Mouse (Mus musculus): ENCODE measurements around the gene Spdye4c. TPM values are rescaled to one million over a fixed set of nuclear protein-coding genes. Genes with fewer than 3 reads are reported as not detected.

Gene Spdye4c
- total RNA-seq, 2 experiments from 2014 or later = not detected

DNA sequence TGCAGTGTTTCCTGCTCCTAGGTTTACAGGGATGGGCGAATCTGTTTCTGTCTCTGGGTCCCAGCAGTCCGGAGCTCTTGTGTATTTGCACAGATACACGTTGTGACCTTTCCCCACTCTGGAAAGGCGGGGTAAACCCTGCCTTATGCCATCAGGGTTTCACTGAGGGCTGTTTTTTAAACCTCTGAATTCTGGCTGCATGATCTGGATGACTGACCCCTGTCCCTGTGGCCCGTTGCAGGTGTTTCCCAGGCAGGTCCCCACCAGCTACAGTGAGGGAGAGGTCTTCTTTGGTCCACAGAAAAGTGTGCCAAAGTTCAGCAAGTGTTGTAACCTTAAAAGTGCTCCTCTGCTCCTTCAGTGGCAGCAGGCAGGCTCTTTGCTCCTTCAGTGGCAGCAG, 18.3 kb downstream of the Spdye4c start:
- DNase-seq = no peak

DNA sequence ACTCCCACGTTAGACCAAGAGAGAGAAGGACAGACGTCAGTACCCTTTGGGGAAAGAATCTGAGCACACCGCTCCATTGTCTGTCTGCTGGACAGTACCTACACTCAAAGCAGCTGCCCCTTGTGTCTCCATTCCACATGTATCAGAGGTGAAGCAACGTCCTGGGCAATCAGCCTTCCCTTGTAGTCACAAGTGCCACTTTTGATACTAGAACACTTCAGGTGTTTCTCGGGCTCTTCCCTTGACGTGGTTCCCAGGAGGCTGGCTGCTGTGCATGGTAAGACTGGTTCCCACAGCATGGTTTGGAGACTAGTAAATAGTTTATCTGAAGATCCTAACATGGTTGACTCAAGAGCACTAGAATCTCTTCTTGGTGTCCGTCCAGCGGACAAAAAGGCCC, 20.2 kb downstream of the Spdye4c start:
- no peak for DNase-seq

DNA sequence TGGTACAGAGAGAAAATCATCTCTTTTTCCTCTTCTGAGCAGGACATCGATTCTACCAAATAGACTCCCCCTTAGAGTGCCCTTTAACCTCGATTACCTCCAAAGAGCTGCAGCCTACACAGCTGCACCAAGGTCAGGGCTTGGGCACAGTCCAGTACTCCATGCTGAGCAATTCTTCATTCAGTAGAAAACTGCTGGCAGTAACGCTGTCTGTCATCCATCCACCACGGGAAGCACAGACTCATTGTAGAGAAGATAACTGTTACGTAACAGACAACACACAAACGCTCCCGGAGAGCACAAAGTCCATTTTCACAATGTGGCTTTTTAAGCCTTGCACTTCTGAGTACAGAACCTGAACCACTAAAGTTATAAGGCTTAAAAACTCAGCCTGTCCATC, 21.3 kb downstream of the Spdye4c start:
- DNase-seq = no peak

DNA sequence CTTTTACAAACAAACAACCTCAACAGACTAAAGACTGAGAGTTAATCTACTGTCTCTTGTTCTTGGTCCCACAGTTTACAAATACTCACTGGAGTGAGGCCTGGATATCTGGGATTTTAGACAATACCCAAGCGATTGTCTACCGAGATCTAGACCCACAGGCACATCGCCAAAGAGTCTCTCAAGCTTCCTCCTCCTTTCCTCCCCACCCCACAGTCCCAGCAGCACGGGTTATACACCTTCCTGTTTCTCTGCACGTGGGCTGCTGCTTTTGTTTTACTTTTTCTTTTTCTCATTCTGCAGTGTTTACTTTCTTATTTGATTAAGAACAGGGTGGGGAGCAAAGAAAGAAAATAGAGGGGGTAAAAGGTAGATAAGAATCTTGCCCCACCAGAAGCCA, 22.4 kb downstream of the Spdye4c start:
- peak; percentile 23 to 50 for DNase-seq

DNA sequence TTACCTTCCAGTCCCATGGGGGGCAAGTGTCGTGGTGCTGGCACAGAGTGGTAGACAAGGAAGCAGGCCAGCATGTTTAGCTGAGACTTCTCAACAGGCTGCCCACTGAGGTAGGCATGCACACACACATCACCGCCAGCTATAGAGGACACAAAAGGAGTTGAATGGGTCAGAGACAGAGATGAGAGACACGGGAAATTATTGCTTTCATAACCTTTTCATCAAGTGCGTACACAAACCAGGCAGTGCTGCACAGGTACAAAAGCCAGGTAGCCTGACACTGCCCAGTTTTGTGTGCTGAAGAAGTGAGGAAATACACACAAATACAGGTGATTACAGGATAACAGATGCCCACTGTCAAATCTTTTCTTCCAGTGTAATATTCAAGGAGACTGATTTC, 24.4 kb downstream of the Spdye4c start:
- no peak for DNase-seq

GRCm38 (mm10) chr2:128620578-128620977, 29.6 kb downstream of the Spdye4c start:
- DNase-seq = no peak

Other genes with a start within 250 kb of the Spdye4c start
- gene Anapc1, start 96.2 kb downstream of the Spdye4c start, total RNA-seq (2021) = 10 to 100 TPM; 36.6 to 43.3 TPM
- gene Mertk, start 107.7 kb downstream of the Spdye4c start, total RNA-seq (2021) = 1 to 10 TPM; 6.3 to 7.3 TPM
- gene Tmem87b, start 226.9 kb downstream of the Spdye4c start, total RNA-seq (2021) = 10 to 100 TPM; 20.4 to 21.8 TPM

Data from heart, adult 18-20 months (tissue).